Mouse (Mus musculus) olfactory bulb, adult 2 months (tissue): ENCODE measurements around the gene Traf6.

Source experiments
- CTCF ChIP-seq: fragments of 200-500 bp; IDR thresholded peaks from 2 replicates; pipeline ENCODE4 v1.5.1; 2012; ENCODE audit warnings: low read depth, mild to moderate bottlenecking, low read length, moderate library complexity; ENCODE audit not compliant: insufficient read depth
- POLR2A ChIP-seq: fragments of 200-500 bp; IDR thresholded peaks from 2 replicates; pipeline ENCODE4 v1.6.1; 2012; ENCODE audit warnings: mild to moderate bottlenecking, low read depth, low read length, moderate library complexity; ENCODE audit not compliant: insufficient read depth

GRCm38 (mm10) chr2:101721835-101722234, 43.6 kb downstream of the Traf6 start:
- TF ChIP-seq POLR2A (no peak), CTCF (no peak)
